Mouse (Mus musculus): ENCODE results near the gene Ate1. TPM values are rescaled to one million over a fixed set of nuclear protein-coding genes. Genes with fewer than 3 reads are reported as not detected.
"Not testable (repeated sequence)": the region's sequence is repeated elsewhere in the genome, so short reads cannot be mapped to it uniquely, and the experiment has no call there.

Ate1 gene
- polyA plus RNA-seq, 1 experiment: 10.6 TPM

DNA sequence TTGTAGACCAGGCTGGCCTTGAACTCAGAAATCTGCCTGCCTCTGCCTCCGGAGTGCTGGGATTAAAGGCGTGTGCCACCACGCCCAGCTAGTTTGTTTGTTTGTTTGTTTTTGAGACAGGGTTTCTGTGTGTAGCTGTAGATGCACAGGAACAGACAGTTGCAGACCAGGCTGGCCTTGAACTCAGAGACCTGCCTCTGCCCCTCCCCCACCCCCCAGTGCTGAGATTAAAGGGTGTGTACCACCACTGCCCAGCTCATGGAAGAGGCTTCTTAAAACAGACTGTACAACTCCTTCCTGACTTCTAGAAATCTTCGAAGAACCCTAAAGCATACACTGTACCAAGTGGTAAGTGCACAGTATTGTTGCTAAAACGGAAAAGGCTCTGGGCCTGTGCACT lies 25.2 kb upstream of the Ate1 start:
- no peak for DNase-seq
- WGBS: 80% methylated on average over 5 of the region's 5 CpGs
- H3K36me3 ChIP-seq (ENCODE audit: control insufficient read depth, insufficient read depth, low read length): no peaks in the 10 kb centered on the region; the same call in 1 of the 2 replicates
- no peak overlapping the region for H3K27ac ChIP-seq (ENCODE audit: insufficient read depth, low read depth, low read length)
- peaks cover 3% of the 10 kb centered on the region; the same call in 1 of the 2 replicates for H3K4me1 ChIP-seq (ENCODE audit: control insufficient read depth, insufficient read depth, low read length)
- no peak overlapping the region for H3K4me3 ChIP-seq (ENCODE audit: insufficient read depth, low read depth, low read length)
- no peaks in the 10 kb centered on the region for H3K27me3 ChIP-seq (replicated peaks; ENCODE audit: control insufficient read depth, insufficient read depth, low read length)
- TF ChIP-seq POLR2A (IDR thresholded peaks at IDR 0.05; ENCODE audit: low read depth, low read length) (no peak), CTCF (conservative IDR thresholded peaks at IDR 0.05; ENCODE audit: insufficient read depth, insufficient read length, low read depth, low read length) (no peak)

DNA sequence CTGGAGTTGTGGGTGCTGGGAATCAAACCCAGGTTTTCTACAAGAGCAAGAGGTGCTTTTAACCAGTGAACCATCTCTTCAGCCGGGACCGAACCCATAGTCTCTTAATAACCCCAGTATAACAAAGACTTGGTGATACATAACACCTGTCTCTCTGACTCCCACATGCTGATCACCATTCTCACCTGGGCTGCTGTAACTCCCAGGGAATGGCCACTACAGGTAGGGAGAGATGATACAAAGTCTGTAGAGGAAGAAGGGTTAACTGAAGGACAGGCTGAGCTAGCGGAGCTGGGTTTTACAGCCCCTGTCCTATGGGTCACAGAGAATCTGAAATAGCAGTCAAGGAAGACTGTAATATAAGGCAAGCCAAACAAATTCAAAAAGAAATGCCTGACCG lies 23.0 kb upstream of the Ate1 start:
- Histone ChIP-seq H3K4me1 (ENCODE audit: control insufficient read depth, insufficient read depth, low read length) (peaks cover 3% of the 10 kb centered on the region; the same call in 1 of the 2 replicates), H3K27ac (ENCODE audit: insufficient read depth, low read depth, low read length) (no peak overlapping the region), H3K27me3 (replicated peaks; ENCODE audit: control insufficient read depth, insufficient read depth, low read length) (no peaks in the 10 kb centered on the region), H3K36me3 (ENCODE audit: control insufficient read depth, insufficient read depth, low read length) (no peaks in the 10 kb centered on the region; the same call in 1 of the 2 replicates), H3K4me3 (ENCODE audit: insufficient read depth, low read depth, low read length) (no peak overlapping the region)
- TF ChIP-seq POLR2A (IDR thresholded peaks at IDR 0.05; ENCODE audit: low read depth, low read length) (no peak), CTCF (conservative IDR thresholded peaks at IDR 0.05; ENCODE audit: insufficient read depth, insufficient read length, low read depth, low read length) (no peak)
- no peak for DNase-seq
- WGBS: 88% methylated on average over 4 of the region's 4 CpGs

DNA sequence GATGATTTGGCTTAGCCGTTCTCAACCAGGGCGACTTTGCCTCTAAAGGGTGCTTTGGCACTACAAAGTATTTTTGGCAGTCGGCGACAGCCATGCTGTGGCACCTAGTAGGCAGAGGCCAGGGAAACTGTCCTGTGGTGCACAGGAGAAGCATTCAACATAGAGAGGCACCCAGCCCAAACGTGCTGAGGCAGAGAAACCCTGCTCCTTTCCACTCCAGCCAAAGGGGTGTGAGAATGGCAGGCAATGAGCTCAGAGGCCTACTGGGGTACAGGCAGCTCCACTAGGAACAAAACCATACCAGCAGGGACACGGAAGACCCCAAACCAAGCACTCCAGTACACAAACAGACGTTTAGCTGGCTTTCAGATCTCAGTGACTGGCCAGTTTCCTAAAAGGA lies 20.0 kb upstream of the Ate1 start:
- H3K36me3 ChIP-seq (ENCODE audit: control insufficient read depth, insufficient read depth, low read length): peaks cover 8% of the 10 kb centered on the region
- H3K27me3 ChIP-seq (replicated peaks; ENCODE audit: control insufficient read depth, insufficient read depth, low read length): no peaks in the 10 kb centered on the region
- 86% methylated on average over 7 of the region's 7 CpGs for WGBS
- DNase-seq: no peak
- H3K4me3 ChIP-seq (ENCODE audit: insufficient read depth, low read depth, low read length): no peak overlapping the region
- no peaks in the 10 kb centered on the region for H3K4me1 ChIP-seq (ENCODE audit: control insufficient read depth, insufficient read depth, low read length)
- no peak for TF ChIP-seq POLR2A (IDR thresholded peaks at IDR 0.05; ENCODE audit: low read depth, low read length)
- no peak for TF ChIP-seq CTCF (conservative IDR thresholded peaks at IDR 0.05; ENCODE audit: insufficient read depth, insufficient read length, low read depth, low read length)
- H3K27ac ChIP-seq (ENCODE audit: insufficient read depth, low read depth, low read length): no peak overlapping the region

DNA sequence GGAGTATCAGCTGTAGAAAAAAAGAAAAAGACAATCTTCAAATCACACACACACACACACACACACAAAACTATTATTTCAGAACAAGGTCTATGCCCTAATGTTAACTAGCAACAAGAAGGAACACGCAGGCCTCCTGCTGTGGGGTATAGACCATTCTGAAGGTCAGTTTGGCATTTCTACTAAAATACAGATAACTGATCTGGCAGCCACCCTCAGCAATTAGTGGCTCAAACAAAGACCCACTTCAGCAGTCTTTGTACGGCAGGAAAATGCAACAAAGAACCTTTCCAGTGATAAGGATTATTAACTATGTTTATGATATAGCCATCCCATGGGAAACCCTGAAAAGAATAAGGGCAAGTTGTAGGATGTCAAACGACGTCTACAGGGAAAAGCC lies 16.9 kb upstream of the Ate1 start:
- no peak for DNase-seq
- Histone ChIP-seq H3K36me3 (ENCODE audit: control insufficient read depth, insufficient read depth, low read length) (peaks cover 9% of the 10 kb centered on the region), H3K4me3 (ENCODE audit: insufficient read depth, low read depth, low read length) (no peak overlapping the region), H3K4me1 (ENCODE audit: control insufficient read depth, insufficient read depth, low read length) (peaks cover 6% of the 10 kb centered on the region; the same call in 1 of the 2 replicates), H3K27ac (ENCODE audit: insufficient read depth, low read depth, low read length) (no peak overlapping the region), H3K27me3 (replicated peaks; ENCODE audit: control insufficient read depth, insufficient read depth, low read length) (no peaks in the 10 kb centered on the region)
- no peak for TF ChIP-seq POLR2A (IDR thresholded peaks at IDR 0.05; ENCODE audit: low read depth, low read length)
- TF ChIP-seq CTCF (conservative IDR thresholded peaks at IDR 0.05; ENCODE audit: insufficient read depth, insufficient read length, low read depth, low read length): no peak
- 85% methylated on average over 4 of the region's 4 CpGs for WGBS

DNA sequence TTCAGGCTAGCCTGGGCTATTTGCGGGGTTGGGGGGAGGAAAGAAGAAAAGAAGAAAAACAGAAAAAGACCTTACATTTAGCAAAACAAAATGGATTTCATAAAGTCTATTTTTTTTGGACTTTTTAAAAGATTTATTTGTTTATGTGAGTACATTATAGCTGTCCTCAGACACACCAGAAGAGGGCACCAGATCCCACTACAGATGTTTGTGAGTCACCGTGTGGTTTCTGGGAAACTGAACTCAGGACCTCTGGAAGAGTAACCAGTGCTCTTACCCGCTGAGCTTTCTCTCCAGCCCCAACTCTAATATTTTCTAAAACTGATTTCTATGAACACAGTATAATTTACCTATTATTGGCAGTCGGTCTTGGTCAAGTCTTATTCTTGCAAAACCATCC lies 15.0 kb upstream of the Ate1 start:
- TF ChIP-seq CTCF (conservative IDR thresholded peaks at IDR 0.05; ENCODE audit: insufficient read depth, insufficient read length, low read depth, low read length) (0 out of 2 replicates have a peak, but pooled peaks have one; percentile 20), POLR2A (IDR thresholded peaks at IDR 0.05; ENCODE audit: low read depth, low read length) (no peak)
- H3K4me3 ChIP-seq (ENCODE audit: insufficient read depth, low read depth, low read length): no peak overlapping the region
- peaks cover 13% of the 10 kb centered on the region for H3K36me3 ChIP-seq (ENCODE audit: control insufficient read depth, insufficient read depth, low read length)
- 71% methylated on average over 4 of the region's 4 CpGs for WGBS
- H3K27ac ChIP-seq (ENCODE audit: insufficient read depth, low read depth, low read length): no peak overlapping the region
- DNase-seq: no peak
- H3K27me3 ChIP-seq (replicated peaks; ENCODE audit: control insufficient read depth, insufficient read depth, low read length): no peaks in the 10 kb centered on the region
- peaks cover 6% of the 10 kb centered on the region; the same call in 1 of the 2 replicates for H3K4me1 ChIP-seq (ENCODE audit: control insufficient read depth, insufficient read depth, low read length)

GRCm38 (mm10) chr7:130533316-130534260 lies 13.4 kb upstream of the Ate1 start:
- peaks cover 6% of the 10 kb centered on the region; the same call in 1 of the 2 replicates for H3K4me1 ChIP-seq (ENCODE audit: control insufficient read depth, insufficient read depth, low read length)
- peak; percentile 94 for DNase-seq
- H3K27me3 ChIP-seq (replicated peaks; ENCODE audit: control insufficient read depth, insufficient read depth, low read length): no peaks in the 10 kb centered on the region
- WGBS: 33% methylated on average over 25 of the region's 25 CpGs
- H3K36me3 ChIP-seq (ENCODE audit: control insufficient read depth, insufficient read depth, low read length): peaks cover 13% of the 10 kb centered on the region
- TF ChIP-seq POLR2A (IDR thresholded peaks at IDR 0.05; ENCODE audit: low read depth, low read length) (no peak), CTCF (conservative IDR thresholded peaks at IDR 0.05; ENCODE audit: insufficient read depth, insufficient read length, low read depth, low read length) (peak; percentile 97)
- peak overlapping the region; percentile 12; the same call in 1 of the 2 replicates for H3K27ac ChIP-seq (ENCODE audit: insufficient read depth, low read depth, low read length)
- H3K4me3 ChIP-seq (ENCODE audit: insufficient read depth, low read depth, low read length): no peak overlapping the region

- not testable (repeated sequence) for H3K36me3 ChIP-seq (ENCODE audit: control insufficient read depth, insufficient read depth, low read length); DNase-seq; H3K27me3 ChIP-seq (replicated peaks; ENCODE audit: control insufficient read depth, insufficient read depth, low read length); H3K4me3 ChIP-seq (ENCODE audit: insufficient read depth, low read depth, low read length); H3K4me1 ChIP-seq (ENCODE audit: control insufficient read depth, insufficient read depth, low read length); H3K27ac ChIP-seq (ENCODE audit: insufficient read depth, low read depth, low read length)
- 91% methylated on average over 15 of the region's 15 CpGs for WGBS
Measured at GRCm38 (mm10) chr7:130531138-130531537, 11.0 kb upstream of the Ate1 start.
